Mouse (Mus musculus) intestine, embryonic 16.5 days (tissue): Measurements from ENCODE around the gene Eml2. TPM values are rescaled to one million over a fixed set of nuclear protein-coding genes. Genes with fewer than 3 reads are reported as not detected.

Experiments used
- ATAC-seq: fragments of 200-750 bp; cut with Nextera tagmentation; 2 replicates; pipeline ENCODE4 v1.8.0; 2017; ENCODE audit warnings: moderate TSS enrichment, moderate library complexity
- H3K27ac ChIP-seq: fragments of 300-500 bp; sonication (generic); 2 replicates; pipeline ENCODE4 v1.5.1; 2014; ENCODE audit warnings: mild to moderate bottlenecking, low read length
- H3K27me3 ChIP-seq: fragments of 300-500 bp; sonication (generic); replicated peaks from 2 replicates; pipeline ENCODE4 v1.6.1; 2014; ENCODE audit warnings: low read length, control low read depth, mixed read lengths; ENCODE audit not compliant: control insufficient read depth, insufficient read depth
- H3K36me3 ChIP-seq: fragments of 300-500 bp; sonication (generic); 2 replicates; pipeline ENCODE4 v1.6.1; 2014; ENCODE audit warnings: low read length, control low read depth; ENCODE audit not compliant: control insufficient read depth, insufficient read depth
- H3K4me1 ChIP-seq: fragments of 300-500 bp; sonication (generic); 2 replicates; pipeline ENCODE4 v1.6.1; 2014; ENCODE audit warnings: low read length, control low read depth, mixed read lengths; ENCODE audit not compliant: control insufficient read depth, insufficient read depth
- H3K4me2 ChIP-seq: fragments of 300-500 bp; sonication (generic); 2 replicates; pipeline ENCODE4 v1.6.1; 2014; ENCODE audit warnings: low read depth, low read length, control low read depth
- H3K4me3 ChIP-seq: fragments of 300-500 bp; sonication (generic); 2 replicates; pipeline ENCODE4 v1.5.1; 2014; ENCODE audit warnings: mild to moderate bottlenecking, low read length
- H3K9ac ChIP-seq: fragments of 300-500 bp; sonication (generic); 2 replicates; pipeline ENCODE4 v1.6.1; 2014; ENCODE audit warnings: low read depth, low read length
- H3K9me3 ChIP-seq: fragments of 300-500 bp; sonication (generic); 2 replicates; pipeline ENCODE4 v1.6.1; 2016; ENCODE audit warnings: low read length, control low read depth; ENCODE audit not compliant: control insufficient read depth
- WGBS: fragments of 180-500 bp; shearing (Covaris S2); extraction: QIAGEN DNeasy Blood & Tissue Kit; methylation state at CpG from one replicate; pipeline ENCODE4 v1.1.7; 2014; 5-methylcytosine and 5-hydroxymethylcytosine counted together
- polyA plus RNA-seq: library from polyadenylated mRNA; unstranded; fragments of >200 nt; fragmentation: Nextera tagmentation; extraction: Ambion mirVana; gene quantifications from 2 replicates; pipeline ENCODE4 v1.2.1, GENCODE M21; 2015

Gene Eml2
- polyA plus RNA-seq, 1 experiment from 2014 or later, result 7.1 TPM

- WGBS, result 39% methylated on average over 6 of the region's 6 CpGs
- no peak overlapping the region for H3K9ac ChIP-seq
- ATAC-seq, result no peak
- peaks cover 25% of the 10 kb centered on the region for H3K4me1 ChIP-seq
- peaks cover 50% of the 10 kb centered on the region for H3K27me3 ChIP-seq
- H3K4me3 ChIP-seq, result no peak overlapping the region
- H3K36me3 ChIP-seq, result no peaks in the 10 kb centered on the region
- no peak overlapping the region for H3K27ac ChIP-seq
- H3K4me2 ChIP-seq, result peak overlapping the region; percentile 38; the same call in 1 of the 2 replicates
- H3K9me3 ChIP-seq, result no peaks in the 10 kb centered on the region
These were observed 3.7 kb downstream of the Eml2 start for GRCm38 (mm10) chr7:19179936-19180335.

- Histone ChIP-seq H3K27ac (no peak overlapping the region), H3K4me2 (peak overlapping the region; percentile 70), H3K4me1 (peaks cover 24% of the 10 kb centered on the region), H3K4me3 (peak overlapping the region; percentile 64), H3K27me3 (peaks cover 43% of the 10 kb centered on the region), H3K36me3 (no peaks in the 10 kb centered on the region), H3K9ac (peak overlapping the region; percentile 74), H3K9me3 (no peaks in the 10 kb centered on the region)
- peak; percentile 57 for ATAC-seq
- under 1% methylated on average over 26 of the region's 27 CpGs for WGBS
These were observed 4.7 kb downstream of the Eml2 start for GRCm38 (mm10) chr7:19180862-19181429.

- no peak overlapping the region for H3K4me3 ChIP-seq
- H3K4me2 ChIP-seq, result no peak overlapping the region
- H3K9me3 ChIP-seq, result no peaks in the 10 kb centered on the region
- H3K27ac ChIP-seq, result no peak overlapping the region
- peaks cover 17% of the 10 kb centered on the region for H3K4me1 ChIP-seq
- H3K9ac ChIP-seq, result no peak overlapping the region
- no peak for ATAC-seq
- WGBS, result 89% methylated on average over 2 of the region's 2 CpGs
- H3K27me3 ChIP-seq, result peaks cover 10% of the 10 kb centered on the region
- no peaks in the 10 kb centered on the region for H3K36me3 ChIP-seq
These were observed 8.0 kb downstream of the Eml2 start for GRCm38 (mm10) chr7:19184250-19184649.

GRCm38 (mm10) chr7:19184758-19185157 is 8.5 kb downstream of the Eml2 start:
- Histone ChIP-seq H3K4me2 (no peak overlapping the region), H3K4me3 (no peak overlapping the region), H3K9me3 (no peaks in the 10 kb centered on the region), H3K27ac (no peak overlapping the region), H3K9ac (no peak overlapping the region), H3K36me3 (no peaks in the 10 kb centered on the region), H3K27me3 (peaks cover 5% of the 10 kb centered on the region), H3K4me1 (peaks cover 12% of the 10 kb centered on the region)
- ATAC-seq, result no peak
- 73% methylated on average over 6 of the region's 6 CpGs for WGBS

- H3K36me3 ChIP-seq, result peaks cover 10% of the 10 kb centered on the region
- 96% methylated on average over 4 of the region's 4 CpGs for WGBS
- H3K4me3 ChIP-seq, result no peak overlapping the region
These were observed 18.5 kb downstream of the Eml2 start for GRCm38 (mm10) chr7:19194676-19195075.

GRCm38 (mm10) chr7:19196676-19197075 is 20.5 kb downstream of the Eml2 start:
- 62% methylated on average over 6 of the region's 6 CpGs for WGBS
- no peak overlapping the region for H3K4me3 ChIP-seq
- H3K27ac ChIP-seq, result no peak overlapping the region
- no peak overlapping the region for H3K9ac ChIP-seq
- no peak for ATAC-seq
- no peak overlapping the region for H3K4me2 ChIP-seq
- no peaks in the 10 kb centered on the region for H3K4me1 ChIP-seq
- H3K27me3 ChIP-seq, result no peaks in the 10 kb centered on the region
- peaks cover 5% of the 10 kb centered on the region; the same call in 1 of the 2 replicates for H3K9me3 ChIP-seq
- peaks cover 12% of the 10 kb centered on the region for H3K36me3 ChIP-seq

More at GRCm38 (mm10) chr7:19194676-19195075, 18.5 kb downstream of the Eml2 start:
- Histone ChIP-seq H3K27me3 (no peaks in the 10 kb centered on the region), H3K4me2 (no peak overlapping the region), H3K27ac (no peak overlapping the region), H3K9ac (no peak overlapping the region), H3K4me1 (no peaks in the 10 kb centered on the region), H3K9me3 (peaks cover 5% of the 10 kb centered on the region; the same call in 1 of the 2 replicates)
- no peak for ATAC-seq

- no peaks in the 10 kb centered on the region for H3K27me3 ChIP-seq
- H3K4me3 ChIP-seq, result no peak overlapping the region
- peaks cover 5% of the 10 kb centered on the region; the same call in 1 of the 2 replicates for H3K9me3 ChIP-seq
- no peak overlapping the region for H3K9ac ChIP-seq
- H3K4me2 ChIP-seq, result no peak overlapping the region
- 37% methylated on average over 2 of the region's 2 CpGs for WGBS
- H3K27ac ChIP-seq, result no peak overlapping the region
- ATAC-seq, result no peak
- H3K36me3 ChIP-seq, result peaks cover 12% of the 10 kb centered on the region
- H3K4me1 ChIP-seq, result no peaks in the 10 kb centered on the region
These were observed 21.8 kb downstream of the Eml2 start for GRCm38 (mm10) chr7:19197985-19198384.

GRCm38 (mm10) chr7:19201660-19202059 is 25.4 kb downstream of the Eml2 start:
- Histone ChIP-seq H3K36me3 (peaks cover 6% of the 10 kb centered on the region; the same call in 1 of the 2 replicates), H3K27ac (no peak overlapping the region), H3K4me1 (no peaks in the 10 kb centered on the region), H3K4me3 (no peak overlapping the region), H3K9ac (no peak overlapping the region), H3K4me2 (no peak overlapping the region), H3K27me3 (no peaks in the 10 kb centered on the region), H3K9me3 (no peaks in the 10 kb centered on the region)
- 74% methylated on average over 15 of the region's 15 CpGs for WGBS
- ATAC-seq, result 0 out of 2 replicates have a peak, but pooled peaks have one; percentile 33

- peak; percentile 66 for ATAC-seq
- Histone ChIP-seq H3K9me3 (no peaks in the 10 kb centered on the region), H3K4me3 (no peak overlapping the region), H3K27ac (no peak overlapping the region), H3K4me2 (no peak overlapping the region), H3K27me3 (no peaks in the 10 kb centered on the region), H3K4me1 (no peaks in the 10 kb centered on the region), H3K36me3 (peaks cover 6% of the 10 kb centered on the region; the same call in 1 of the 2 replicates), H3K9ac (no peak overlapping the region)
- WGBS, result 58% methylated on average over 15 of the region's 15 CpGs
These were observed 26.0 kb downstream of the Eml2 start for GRCm38 (mm10) chr7:19202065-19202850.
